Mouse (Mus musculus): ENCODE measurements around the gene Tmem150a. TPM values are rescaled to one million over a fixed set of nuclear protein-coding genes. Genes with fewer than 3 reads are reported as not detected.

Tmem150a gene
- total and polyA plus RNA-seq, 3 experiments = 22.7 to 86.9 (median 22.8) TPM

GRCm38 (mm10) chr6:72346261-72346660 is 9.0 kb upstream of the Tmem150a start:
- intact Hi-C loops (cut with DNase I) = no loop called here
- no peak for DNase-seq
- peaks cover 6% of the 10 kb centered on the region for H3K79me2 ChIP-seq (replicated peaks; ENCODE audit: control insufficient read depth, insufficient read depth, low read length)
- TF ChIP-seq POLR2A (IDR thresholded peaks at IDR 0.05; ENCODE audit: insufficient read depth, low read depth, low read length) (no peak), EP300 (IDR thresholded peaks at IDR 0.05; ENCODE audit: insufficient read depth, low read depth, low read length) (no peak), CTCF (IDR thresholded peaks at IDR 0.05) (no peak)
- no peaks in the 10 kb centered on the region for H3K27me3 ChIP-seq (ENCODE audit: control insufficient read depth, insufficient read depth, low read length)
- peaks cover 11% of the 10 kb centered on the region for H3K4me1 ChIP-seq (ENCODE audit: control insufficient read depth, insufficient read depth, low read length)
- H3K27ac ChIP-seq = no peak overlapping the region
- no peak overlapping the region for H3K9ac ChIP-seq (ENCODE audit: low read depth, low read length)
- peaks cover 19% of the 10 kb centered on the region for H3K36me3 ChIP-seq (ENCODE audit: control insufficient read depth, insufficient read depth, low read length)
- no peak overlapping the region for H3K4me3 ChIP-seq
- 89% methylated on average over 4 of the region's 4 CpGs for whole genome bisulfite sequencing

- peaks cover 22% of the 10 kb centered on the region for H3K36me3 ChIP-seq (ENCODE audit: control insufficient read depth, insufficient read depth, low read length)
- peaks cover 6% of the 10 kb centered on the region for H3K79me2 ChIP-seq (replicated peaks; ENCODE audit: control insufficient read depth, insufficient read depth, low read length)
- peak within 1 kb of the TSS; percentile 95 for H3K9ac ChIP-seq (ENCODE audit: low read depth, low read length)
- under 1% methylated on average over 71 of the region's 72 CpGs for WGBS
- peak within 1 kb of the TSS; percentile 71 for H3K4me3 ChIP-seq
- peak within 1 kb of the TSS; percentile 97 for H3K27ac ChIP-seq
- peak; percentile 85 to 86 for DNase-seq
- intact Hi-C loops (cut with DNase I) = no loop called here
- TF ChIP-seq CTCF (IDR thresholded peaks at IDR 0.05) (peak; percentile 45), EP300 (IDR thresholded peaks at IDR 0.05; ENCODE audit: insufficient read depth, low read depth, low read length) (0 out of 2 replicates have a peak, but pooled peaks have one; percentile 37), POLR2A (IDR thresholded peaks at IDR 0.05; ENCODE audit: insufficient read depth, low read depth, low read length) (peak; percentile 71)
- no peaks in the 10 kb centered on the region for H3K27me3 ChIP-seq (ENCODE audit: control insufficient read depth, insufficient read depth, low read length)
- peaks cover 11% of the 10 kb centered on the region for H3K4me1 ChIP-seq (ENCODE audit: control insufficient read depth, insufficient read depth, low read length)
Measured at GRCm38 (mm10) chr6:72347166-72347941, 7.9 kb upstream of the Tmem150a start, which contains the start of gene 0610030E20Rik. TSS of gene 0610030E20Rik (plus strand) at chr6:72347317.

GRCm38 (mm10) chr6:72348411-72348810 is 6.8 kb upstream of the Tmem150a start:
- WGBS = 60% methylated on average over 10 of the region's 10 CpGs
- peaks cover 25% of the 10 kb centered on the region for H3K36me3 ChIP-seq (ENCODE audit: control insufficient read depth, insufficient read depth, low read length)
- TF ChIP-seq POLR2A (IDR thresholded peaks at IDR 0.05; ENCODE audit: insufficient read depth, low read depth, low read length) (no peak), EP300 (IDR thresholded peaks at IDR 0.05; ENCODE audit: insufficient read depth, low read depth, low read length) (no peak), CTCF (IDR thresholded peaks at IDR 0.05) (no peak)
- H3K9ac ChIP-seq (ENCODE audit: low read depth, low read length) = peak overlapping the region; percentile 49
- H3K4me3 ChIP-seq = peak overlapping the region; percentile 71; the same call in 1 of the 2 replicates
- peaks cover 11% of the 10 kb centered on the region for H3K4me1 ChIP-seq (ENCODE audit: control insufficient read depth, insufficient read depth, low read length)
- no peaks in the 10 kb centered on the region for H3K27me3 ChIP-seq (ENCODE audit: control insufficient read depth, insufficient read depth, low read length)
- H3K27ac ChIP-seq = peak overlapping the region; percentile 97
- no peak for DNase-seq
- peaks cover 6% of the 10 kb centered on the region for H3K79me2 ChIP-seq (replicated peaks; ENCODE audit: control insufficient read depth, insufficient read depth, low read length)
- intact Hi-C loops (cut with DNase I) = no loop called here

- DNase-seq = no peak
- Histone ChIP-seq H3K36me3 (ENCODE audit: control insufficient read depth, insufficient read depth, low read length) (peaks cover 21% of the 10 kb centered on the region), H3K27me3 (ENCODE audit: control insufficient read depth, insufficient read depth, low read length) (no peaks in the 10 kb centered on the region), H3K27ac (no peak overlapping the region), H3K4me1 (ENCODE audit: control insufficient read depth, insufficient read depth, low read length) (peaks cover 11% of the 10 kb centered on the region), H3K9ac (ENCODE audit: low read depth, low read length) (no peak overlapping the region), H3K79me2 (replicated peaks; ENCODE audit: control insufficient read depth, insufficient read depth, low read length) (peaks cover 4% of the 10 kb centered on the region), H3K4me3 (no peak overlapping the region)
- TF ChIP-seq POLR2A (IDR thresholded peaks at IDR 0.05; ENCODE audit: insufficient read depth, low read depth, low read length) = no peak
- no peak for TF ChIP-seq CTCF (IDR thresholded peaks at IDR 0.05)
- no peak for TF ChIP-seq EP300 (IDR thresholded peaks at IDR 0.05; ENCODE audit: insufficient read depth, low read depth, low read length)
- 79% methylated on average over 2 of the region's 2 CpGs for WGBS
- intact Hi-C loops (cut with DNase I) = no loop called here
Measured at GRCm38 (mm10) chr6:72350214-72350613, 5.0 kb upstream of the Tmem150a start.

- peaks cover 21% of the 10 kb centered on the region for H3K36me3 ChIP-seq (ENCODE audit: control insufficient read depth, insufficient read depth, low read length)
- TF ChIP-seq CTCF (IDR thresholded peaks at IDR 0.05) = no peak
- no peak for TF ChIP-seq POLR2A (IDR thresholded peaks at IDR 0.05; ENCODE audit: insufficient read depth, low read depth, low read length)
- no peak for TF ChIP-seq EP300 (IDR thresholded peaks at IDR 0.05; ENCODE audit: insufficient read depth, low read depth, low read length)
- H3K79me2 ChIP-seq (replicated peaks; ENCODE audit: control insufficient read depth, insufficient read depth, low read length) = peaks cover 2% of the 10 kb centered on the region; the same call in 1 of the 2 replicates
- 55% methylated on average over 5 of the region's 5 CpGs for WGBS
- H3K27ac ChIP-seq = peak overlapping the region; percentile 28; the same call in 1 of the 2 replicates
- no peaks in the 10 kb centered on the region for H3K27me3 ChIP-seq (ENCODE audit: control insufficient read depth, insufficient read depth, low read length)
- no peak for DNase-seq
- intact Hi-C loops (cut with DNase I) = no loop called here
- H3K4me1 ChIP-seq (ENCODE audit: control insufficient read depth, insufficient read depth, low read length) = peaks cover 14% of the 10 kb centered on the region
- no peak overlapping the region for H3K9ac ChIP-seq (ENCODE audit: low read depth, low read length)
- H3K4me3 ChIP-seq = no peak overlapping the region
Measured at GRCm38 (mm10) chr6:72352636-72353405, 2.4 kb upstream of the Tmem150a start.

Measured in heart, adult 2 months (tissue).